Mouse (Mus musculus): ENCODE measurements around the gene Cic. TPM values are rescaled to one million over a fixed set of nuclear protein-coding genes. Genes with fewer than 3 reads are reported as not detected.

Cic gene
- polyA plus RNA-seq, 1 experiment from 2014 or later: 39.1 TPM

DNA sequence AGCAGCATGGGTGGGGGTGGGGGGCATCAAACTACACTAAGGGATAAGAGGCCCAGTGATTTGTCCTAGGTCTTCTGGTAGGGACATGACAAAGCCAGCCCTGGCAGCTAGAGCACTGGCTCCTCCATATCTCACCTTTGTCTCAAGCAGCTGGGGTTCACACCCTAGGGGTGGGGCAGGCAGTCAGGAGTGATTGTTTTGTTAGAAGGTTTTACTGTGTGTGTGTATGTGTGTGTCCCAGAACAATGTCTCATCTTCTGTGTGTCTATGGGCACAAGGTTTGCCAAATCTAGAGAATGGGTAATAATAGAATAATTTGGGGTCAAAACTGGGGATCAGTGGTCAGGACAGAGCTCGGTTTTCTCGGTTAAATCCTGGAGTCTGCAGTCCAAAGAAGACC is 38.0 kb downstream of the Cic start:
- Histone ChIP-seq H3K27ac (ENCODE audit: low read depth) (no peak overlapping the region), H3K27me3 (ENCODE audit: insufficient read depth, low read length) (peaks cover 22% of the 10 kb centered on the region; the same call in 1 of the 2 replicates), H3K4me3 (ENCODE audit: low read depth, low read length) (peak overlapping the region; percentile 49), H3K9me3 (ENCODE audit: low read depth, low read length) (no peaks in the 10 kb centered on the region), H3K36me3 (ENCODE audit: insufficient read depth) (no peaks in the 10 kb centered on the region), H3K4me1 (ENCODE audit: insufficient read depth) (peaks cover 3% of the 10 kb centered on the region; the same call in 1 of the 2 replicates), H3K9ac (no peak overlapping the region), H3K4me2 (peak overlapping the region; percentile 95)
- no peak for ATAC-seq (ENCODE audit: insufficient read depth)
- whole genome bisulfite sequencing: 0% methylated on average over 2 of the region's 2 CpGs
- DNase-seq: no peak
- TF ChIP-seq CTCF (IDR thresholded peaks at IDR 0.05; ENCODE audit: low read depth): no peak

DNA sequence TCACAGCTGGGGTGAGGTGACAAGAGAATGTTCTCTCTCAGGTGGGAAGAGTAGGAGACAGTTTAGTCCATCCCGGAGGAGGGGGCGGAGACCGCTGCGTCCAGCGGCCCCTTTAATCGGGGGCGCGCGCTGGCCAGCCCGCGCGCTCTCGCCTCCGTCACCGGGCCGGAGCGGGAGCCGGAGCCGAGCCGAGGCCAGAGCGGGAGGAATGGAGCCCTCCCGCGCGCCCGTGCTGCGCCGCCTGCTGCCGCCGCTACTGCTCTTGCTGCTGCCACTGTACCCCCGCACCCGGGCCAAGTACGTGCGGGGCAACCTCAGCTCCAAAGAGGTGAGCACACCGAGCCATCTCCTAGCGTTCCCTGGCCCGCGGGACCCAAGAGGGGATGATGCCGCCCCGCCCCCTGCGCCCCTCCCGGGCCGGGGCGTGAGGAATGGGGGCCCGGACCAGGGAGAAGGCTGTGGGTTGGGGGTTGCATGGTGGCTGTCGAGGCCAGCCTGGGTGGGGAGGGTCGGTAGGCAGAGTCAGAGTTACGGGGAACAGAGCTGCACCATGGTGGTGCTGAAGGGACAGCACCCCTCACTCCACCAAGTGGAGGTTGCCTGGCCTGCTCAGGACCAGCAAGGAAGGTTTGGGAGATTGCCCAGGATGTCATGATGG is 38.6 kb downstream of the Cic start, which contains the start of gene Tmem145:
Tmem145 (plus strand) TSS at position 151 of the 658 bp plus-strand sequence.
- Histone ChIP-seq H3K9ac (no peak within 1 kb of the TSS), H3K4me1 (ENCODE audit: insufficient read depth) (peaks cover 3% of the 10 kb centered on the region; the same call in 1 of the 2 replicates), H3K4me2 (peak within 1 kb of the TSS; percentile 95), H3K27ac (ENCODE audit: low read depth) (no peak within 1 kb of the TSS), H3K27me3 (ENCODE audit: insufficient read depth, low read length) (peaks cover 22% of the 10 kb centered on the region; the same call in 1 of the 2 replicates), H3K9me3 (ENCODE audit: low read depth, low read length) (no peaks in the 10 kb centered on the region), H3K36me3 (ENCODE audit: insufficient read depth) (no peaks in the 10 kb centered on the region), H3K4me3 (ENCODE audit: low read depth, low read length) (peak within 1 kb of the TSS; percentile 49)
- ATAC-seq (ENCODE audit: insufficient read depth) (peak; percentile 85), DNase-seq (peak; percentile 91)
- TF ChIP-seq CTCF (IDR thresholded peaks at IDR 0.05; ENCODE audit: low read depth): 0 out of 2 replicates have a peak, but pooled peaks have one; percentile 10
- WGBS: under 1% methylated on average over 47 of the region's 47 CpGs

DNA sequence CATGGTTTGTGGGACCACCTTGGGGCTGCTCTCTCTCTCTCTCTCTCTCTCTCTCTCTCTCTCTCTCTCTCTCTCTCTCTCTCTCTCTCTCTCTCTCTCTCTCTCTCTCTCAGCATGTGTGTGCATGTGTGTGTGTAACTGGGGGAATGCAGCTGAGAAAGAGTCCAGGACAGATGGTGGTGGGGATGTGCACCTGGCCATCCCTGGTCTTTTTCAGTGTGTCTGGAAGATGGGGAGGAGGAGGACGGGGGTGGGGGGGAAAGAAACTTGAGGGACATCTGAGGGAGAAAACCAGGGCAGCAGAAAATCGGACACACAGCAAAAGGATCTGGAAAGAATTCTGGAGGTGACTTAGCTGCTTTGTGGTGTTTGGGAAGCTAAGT is 39.1 kb downstream of the Cic start:
- WGBS: 40% methylated on average over 2 of the region's 2 CpGs
- Histone ChIP-seq H3K27me3 (ENCODE audit: insufficient read depth, low read length) (peaks cover 23% of the 10 kb centered on the region; the same call in 1 of the 2 replicates), H3K36me3 (ENCODE audit: insufficient read depth) (no peaks in the 10 kb centered on the region), H3K27ac (ENCODE audit: low read depth) (no peak overlapping the region), H3K4me2 (no peak overlapping the region), H3K9me3 (ENCODE audit: low read depth, low read length) (no peaks in the 10 kb centered on the region), H3K9ac (no peak overlapping the region), H3K4me3 (ENCODE audit: low read depth, low read length) (no peak overlapping the region), H3K4me1 (ENCODE audit: insufficient read depth) (peaks cover 3% of the 10 kb centered on the region; the same call in 1 of the 2 replicates)
- DNase-seq (no peak), ATAC-seq (ENCODE audit: insufficient read depth) (no peak)
- TF ChIP-seq CTCF (IDR thresholded peaks at IDR 0.05; ENCODE audit: low read depth): no peak

DNA sequence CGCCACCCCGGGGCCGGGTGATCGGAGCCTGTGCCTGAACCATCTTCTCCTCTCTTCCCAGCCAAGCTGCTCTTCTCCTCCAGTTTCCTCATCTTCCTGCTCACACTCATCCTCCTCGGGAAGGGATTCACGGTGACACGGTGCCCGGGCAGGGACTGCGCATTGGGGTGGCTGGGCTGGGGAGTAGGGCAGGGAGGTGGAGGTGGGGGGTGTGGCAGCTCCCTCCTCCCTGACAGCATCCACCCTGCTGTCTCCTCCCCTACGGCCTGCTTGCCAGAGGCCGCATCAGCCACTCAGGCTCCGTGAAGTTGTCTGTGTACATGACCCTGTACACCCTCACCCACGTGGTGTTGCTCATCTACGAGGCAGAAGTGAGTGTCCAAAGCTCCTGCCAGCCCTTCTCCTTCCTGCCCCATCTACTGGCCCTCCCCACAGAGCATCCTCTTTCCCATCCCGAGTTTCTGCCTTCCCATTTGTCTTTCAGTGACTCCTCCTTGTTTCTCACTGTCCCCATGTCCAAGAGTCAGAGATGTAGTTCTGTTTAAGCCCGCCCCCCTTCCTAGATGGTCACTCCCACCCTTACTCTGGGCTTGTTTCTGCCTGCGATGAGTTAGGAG is 41.3 kb downstream of the Cic start:
- Histone ChIP-seq H3K9me3 (ENCODE audit: low read depth, low read length) (no peaks in the 10 kb centered on the region), H3K27ac (ENCODE audit: low read depth) (no peak overlapping the region), H3K9ac (no peak overlapping the region), H3K4me2 (no peak overlapping the region), H3K27me3 (ENCODE audit: insufficient read depth, low read length) (peaks cover 44% of the 10 kb centered on the region), H3K4me3 (ENCODE audit: low read depth, low read length) (no peak overlapping the region), H3K36me3 (ENCODE audit: insufficient read depth) (no peaks in the 10 kb centered on the region), H3K4me1 (ENCODE audit: insufficient read depth) (peaks cover 3% of the 10 kb centered on the region; the same call in 1 of the 2 replicates)
- no peak for DNase-seq
- WGBS: 52% methylated on average over 17 of the region's 17 CpGs
- no peak for TF ChIP-seq CTCF (IDR thresholded peaks at IDR 0.05; ENCODE audit: low read depth)
- no peak for ATAC-seq (ENCODE audit: insufficient read depth)

DNA sequence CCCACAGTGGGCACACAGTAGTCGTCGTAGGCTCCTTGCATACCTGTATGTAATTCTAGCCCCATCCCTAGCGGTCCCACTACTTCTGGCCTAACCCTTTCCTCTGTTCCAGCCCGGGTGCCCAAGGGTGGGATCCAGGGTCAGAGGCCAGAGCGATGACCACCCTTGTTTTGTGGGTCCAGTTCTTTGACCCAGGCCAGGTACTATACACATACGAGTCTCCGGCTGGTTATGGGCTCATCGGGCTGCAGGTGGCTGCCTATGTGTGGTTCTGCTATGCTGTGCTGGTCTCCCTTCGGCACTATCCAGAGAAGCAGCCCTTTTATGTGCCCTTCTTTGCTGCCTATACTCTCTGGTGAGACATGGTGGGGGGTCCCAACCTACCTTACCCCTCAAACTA is 41.9 kb downstream of the Cic start:
- H3K27me3 ChIP-seq (ENCODE audit: insufficient read depth, low read length): peaks cover 50% of the 10 kb centered on the region
- 85% methylated on average over 9 of the region's 9 CpGs for WGBS

DNA sequence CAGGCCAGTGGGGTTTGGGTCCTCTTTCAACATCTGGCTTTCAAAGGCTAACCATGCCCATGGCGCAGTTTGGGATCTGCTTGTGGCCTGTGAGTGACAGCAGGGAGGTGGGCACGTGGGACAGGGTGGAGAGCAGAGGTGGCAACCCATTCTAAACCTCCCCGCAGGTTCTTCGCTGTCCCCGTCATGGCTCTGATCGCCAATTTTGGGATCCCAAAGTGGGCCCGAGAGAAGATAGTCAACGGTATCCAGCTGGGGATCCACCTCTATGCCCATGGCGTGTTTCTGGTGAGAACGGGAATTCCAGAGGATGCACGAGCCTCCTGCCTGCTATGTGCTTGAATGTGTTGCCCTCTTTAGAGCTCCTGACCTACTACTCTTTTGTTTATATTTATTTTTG is 43.7 kb downstream of the Cic start:
- Histone ChIP-seq H3K9ac (no peak overlapping the region), H3K36me3 (ENCODE audit: insufficient read depth) (no peaks in the 10 kb centered on the region), H3K4me1 (ENCODE audit: insufficient read depth) (peaks cover 5% of the 10 kb centered on the region; the same call in 1 of the 2 replicates), H3K27me3 (ENCODE audit: insufficient read depth, low read length) (peaks cover 61% of the 10 kb centered on the region), H3K4me3 (ENCODE audit: low read depth, low read length) (no peak overlapping the region), H3K4me2 (no peak overlapping the region), H3K9me3 (ENCODE audit: low read depth, low read length) (no peaks in the 10 kb centered on the region), H3K27ac (ENCODE audit: low read depth) (no peak overlapping the region)
- DNase-seq (no peak), ATAC-seq (ENCODE audit: insufficient read depth) (no peak)
- 67% methylated on average over 11 of the region's 11 CpGs for WGBS
- TF ChIP-seq CTCF (IDR thresholded peaks at IDR 0.05; ENCODE audit: low read depth): no peak

More for the DNA sequence above, 41.9 kb downstream of the Cic start:
- Histone ChIP-seq H3K36me3 (ENCODE audit: insufficient read depth) (no peaks in the 10 kb centered on the region), H3K4me2 (no peak overlapping the region), H3K4me1 (ENCODE audit: insufficient read depth) (peaks cover 3% of the 10 kb centered on the region; the same call in 1 of the 2 replicates), H3K4me3 (ENCODE audit: low read depth, low read length) (no peak overlapping the region), H3K9me3 (ENCODE audit: low read depth, low read length) (no peaks in the 10 kb centered on the region), H3K27ac (ENCODE audit: low read depth) (no peak overlapping the region), H3K9ac (no peak overlapping the region)
- DNase-seq (no peak), ATAC-seq (ENCODE audit: insufficient read depth) (no peak)
- no peak for TF ChIP-seq CTCF (IDR thresholded peaks at IDR 0.05; ENCODE audit: low read depth)

DNA sequence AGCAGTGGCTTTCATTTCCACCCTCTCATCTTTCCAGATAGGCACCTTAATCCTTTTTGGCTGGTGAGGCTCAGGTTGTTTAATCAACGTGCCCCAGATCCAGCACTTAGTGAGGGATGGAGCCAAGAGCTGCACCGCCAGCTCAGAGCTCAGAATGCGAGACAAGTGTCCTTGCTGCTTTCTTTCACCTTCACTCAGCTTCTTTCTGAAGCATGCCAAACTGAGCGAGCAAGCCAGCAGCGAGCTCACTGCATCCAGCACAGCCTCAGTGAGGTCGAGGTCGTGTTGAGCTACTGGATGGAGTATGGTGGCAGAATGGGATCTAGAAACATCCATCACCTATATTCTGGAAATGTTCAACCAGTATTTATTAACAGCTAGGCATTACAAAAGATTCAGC is 45.8 kb downstream of the Cic start:
- Histone ChIP-seq H3K27ac (ENCODE audit: low read depth) (no peak overlapping the region), H3K9me3 (ENCODE audit: low read depth, low read length) (no peaks in the 10 kb centered on the region), H3K36me3 (ENCODE audit: insufficient read depth) (no peaks in the 10 kb centered on the region), H3K4me1 (ENCODE audit: insufficient read depth) (peaks cover 10% of the 10 kb centered on the region; the same call in 1 of the 2 replicates), H3K27me3 (ENCODE audit: insufficient read depth, low read length) (peaks cover 50% of the 10 kb centered on the region), H3K4me3 (ENCODE audit: low read depth, low read length) (no peak overlapping the region), H3K4me2 (no peak overlapping the region), H3K9ac (no peak overlapping the region)
- 35% methylated on average over 7 of the region's 7 CpGs for WGBS
- TF ChIP-seq CTCF (IDR thresholded peaks at IDR 0.05; ENCODE audit: low read depth): no peak
- DNase-seq (no peak), ATAC-seq (ENCODE audit: insufficient read depth) (no peak)
